Mouse (Mus musculus): ENCODE data around the gene Sgsm2. TPM values are rescaled to one million over a fixed set of nuclear protein-coding genes. Genes with fewer than 3 reads are reported as not detected.

Sgsm2 gene
- total and polyA plus RNA-seq, 2 experiments from 2014 or later: 21.3 to 59.2 TPM

- Histone ChIP-seq H3K27me3 (ENCODE audit: insufficient read depth, low read length) (no peaks in the 10 kb centered on the region), H3K4me1 (ENCODE audit: insufficient read depth, low read length) (no peaks in the 10 kb centered on the region), H3K9me3 (ENCODE audit: low read length) (no peaks in the 10 kb centered on the region), H3K27ac (no peak overlapping the region), H3K9ac (replicated peaks; ENCODE audit: low read length) (0 out of 2 replicates have a peak overlapping the region, but pooled peaks have one; percentile 19), H3K4me2 (ENCODE audit: low read depth, low read length) (no peak overlapping the region), H3K4me3 (ENCODE audit: low read length) (no peak overlapping the region), H3K36me3 (ENCODE audit: insufficient read depth, low read length) (peaks cover 2% of the 10 kb centered on the region; the same call in 1 of the 2 replicates)
- DNase-seq (ENCODE audit: low spot score) (no peak), ATAC-seq (no peak)
- TF ChIP-seq CTCF (IDR thresholded peaks at IDR 0.05; ENCODE audit: low read depth): no peak
- 72% methylated on average over 4 of the region's 4 CpGs for WGBS
These were observed 2.2 kb downstream of the Sgsm2 start for GRCm38 (mm10) chr11:74894619-74895018.

DNA sequence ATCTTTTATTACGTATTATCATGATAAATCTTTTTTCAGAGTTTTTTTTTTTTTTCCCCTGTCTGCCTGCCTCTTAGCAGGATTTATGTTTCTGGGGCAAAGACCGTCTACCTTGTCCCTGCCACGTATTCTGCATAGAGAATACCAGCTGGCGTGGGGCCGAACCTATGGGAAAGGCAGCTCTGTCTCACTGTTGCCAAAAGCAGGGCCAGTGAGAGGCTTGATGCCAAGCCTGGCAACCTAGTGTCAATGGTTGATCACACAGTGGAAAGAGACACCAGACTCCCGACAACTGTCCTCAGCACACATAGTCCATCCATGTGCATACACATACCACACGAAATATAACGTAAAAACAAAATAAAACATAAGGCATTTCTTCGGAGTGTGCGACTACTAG, 13.8 kb downstream of the Sgsm2 start:
- Histone ChIP-seq H3K4me3 (ENCODE audit: low read length) (no peak overlapping the region), H3K9ac (replicated peaks; ENCODE audit: low read length) (no peak overlapping the region), H3K4me2 (ENCODE audit: low read depth, low read length) (no peak overlapping the region), H3K36me3 (ENCODE audit: insufficient read depth, low read length) (no peaks in the 10 kb centered on the region), H3K27ac (no peak overlapping the region), H3K4me1 (ENCODE audit: insufficient read depth, low read length) (peaks cover 7% of the 10 kb centered on the region; the same call in 1 of the 2 replicates), H3K9me3 (ENCODE audit: low read length) (no peaks in the 10 kb centered on the region), H3K27me3 (ENCODE audit: insufficient read depth, low read length) (no peaks in the 10 kb centered on the region)
- DNase-seq (ENCODE audit: low spot score) (peak; percentile 82), ATAC-seq (peak; percentile 45; the same call in 1 of the 2 replicates)
- 69% methylated on average over 10 of the region's 10 CpGs for WGBS
- TF ChIP-seq CTCF (IDR thresholded peaks at IDR 0.05; ENCODE audit: low read depth): no peak

DNA sequence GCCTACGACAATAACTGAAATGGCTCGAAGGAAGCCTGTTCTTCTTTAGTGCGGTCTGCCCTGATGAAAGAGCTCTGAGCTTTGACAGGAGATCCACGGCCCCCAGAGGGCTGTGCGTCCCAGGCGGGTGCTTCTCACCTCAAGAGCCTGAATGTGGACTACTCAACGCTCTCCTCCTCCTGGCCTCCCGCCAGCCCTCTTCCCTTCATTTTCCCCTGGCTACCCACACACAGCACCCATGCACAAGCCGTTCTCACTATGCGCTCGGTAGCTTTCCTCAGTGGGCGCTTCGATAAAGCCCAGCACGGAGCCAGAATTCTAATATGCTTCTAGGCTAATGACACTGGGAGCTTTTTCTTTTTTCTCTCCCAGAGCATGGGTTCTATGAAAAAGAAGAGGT, 14.9 kb downstream of the Sgsm2 start:
- no peak overlapping the region for H3K4me2 ChIP-seq (ENCODE audit: low read depth, low read length)
- H3K27me3 ChIP-seq (ENCODE audit: insufficient read depth, low read length): no peaks in the 10 kb centered on the region
- DNase-seq (ENCODE audit: low spot score) (peak; percentile 29), ATAC-seq (no peak)
- WGBS: 53% methylated on average over 14 of the region's 14 CpGs
- H3K4me3 ChIP-seq (ENCODE audit: low read length): no peak overlapping the region
- no peaks in the 10 kb centered on the region for H3K9me3 ChIP-seq (ENCODE audit: low read length)
- TF ChIP-seq CTCF (IDR thresholded peaks at IDR 0.05; ENCODE audit: low read depth): no peak
- peaks cover 7% of the 10 kb centered on the region for H3K4me1 ChIP-seq (ENCODE audit: insufficient read depth, low read length)
- H3K9ac ChIP-seq (replicated peaks; ENCODE audit: low read length): no peak overlapping the region
- H3K36me3 ChIP-seq (ENCODE audit: insufficient read depth, low read length): no peaks in the 10 kb centered on the region
- peak overlapping the region; percentile 32; the same call in 1 of the 2 replicates for H3K27ac ChIP-seq

- TF ChIP-seq CTCF (IDR thresholded peaks at IDR 0.05; ENCODE audit: low read depth): no peak
- Histone ChIP-seq H3K27me3 (ENCODE audit: insufficient read depth, low read length) (no peaks in the 10 kb centered on the region), H3K4me1 (ENCODE audit: insufficient read depth, low read length) (peaks cover 16% of the 10 kb centered on the region), H3K4me3 (ENCODE audit: low read length) (no peak overlapping the region), H3K27ac (no peak overlapping the region), H3K36me3 (ENCODE audit: insufficient read depth, low read length) (no peaks in the 10 kb centered on the region), H3K9me3 (ENCODE audit: low read length) (no peaks in the 10 kb centered on the region), H3K4me2 (ENCODE audit: low read depth, low read length) (no peak overlapping the region), H3K9ac (replicated peaks; ENCODE audit: low read length) (no peak overlapping the region)
- DNase-seq (ENCODE audit: low spot score) (no peak), ATAC-seq (no peak)
- WGBS: 81% methylated on average over 9 of the region's 9 CpGs
These were observed 15.9 kb downstream of the Sgsm2 start for GRCm38 (mm10) chr11:74880999-74881398.

DNA sequence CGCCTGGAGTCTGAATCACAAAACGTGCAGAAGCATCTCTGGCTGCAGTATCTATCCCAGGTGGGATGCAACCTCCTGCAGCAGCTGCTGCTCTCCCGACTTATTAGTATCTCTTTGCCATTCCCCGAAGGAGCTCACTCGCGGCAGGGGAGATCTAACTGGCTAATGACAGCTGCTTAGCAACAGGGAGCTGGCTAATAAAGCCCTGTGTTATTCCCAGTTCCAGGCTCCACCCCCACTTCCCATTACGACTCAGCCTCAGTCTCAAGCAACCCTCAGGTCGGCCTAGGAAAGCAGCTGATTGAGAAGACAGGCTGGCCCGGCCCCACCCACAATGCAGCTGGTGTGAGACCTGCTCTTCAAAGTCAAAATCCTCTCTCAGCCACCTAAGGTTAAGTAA, 20.1 kb downstream of the Sgsm2 start:
- no peak overlapping the region for H3K9ac ChIP-seq (replicated peaks; ENCODE audit: low read length)
- H3K4me2 ChIP-seq (ENCODE audit: low read depth, low read length): peak overlapping the region; percentile 44
- H3K4me3 ChIP-seq (ENCODE audit: low read length): no peak overlapping the region
- ATAC-seq (peak; percentile 93), DNase-seq (ENCODE audit: low spot score) (peak; percentile 87)
- TF ChIP-seq CTCF (IDR thresholded peaks at IDR 0.05; ENCODE audit: low read depth): no peak
- H3K9me3 ChIP-seq (ENCODE audit: low read length): no peaks in the 10 kb centered on the region
- no peaks in the 10 kb centered on the region for H3K36me3 ChIP-seq (ENCODE audit: insufficient read depth, low read length)
- no peaks in the 10 kb centered on the region for H3K27me3 ChIP-seq (ENCODE audit: insufficient read depth, low read length)
- WGBS: 1% methylated on average over 9 of the region's 9 CpGs
- peaks cover 13% of the 10 kb centered on the region for H3K4me1 ChIP-seq (ENCODE audit: insufficient read depth, low read length)
- peak overlapping the region; percentile 78 for H3K27ac ChIP-seq

- Histone ChIP-seq H3K4me1 (ENCODE audit: insufficient read depth, low read length) (peaks cover 14% of the 10 kb centered on the region), H3K27ac (no peak overlapping the region), H3K27me3 (ENCODE audit: insufficient read depth, low read length) (no peaks in the 10 kb centered on the region), H3K9me3 (ENCODE audit: low read length) (no peaks in the 10 kb centered on the region), H3K4me2 (ENCODE audit: low read depth, low read length) (no peak overlapping the region), H3K4me3 (ENCODE audit: low read length) (no peak overlapping the region), H3K36me3 (ENCODE audit: insufficient read depth, low read length) (no peaks in the 10 kb centered on the region), H3K9ac (replicated peaks; ENCODE audit: low read length) (no peak overlapping the region)
- 55% methylated on average over 3 of the region's 3 CpGs for WGBS
- no peak for DNase-seq (ENCODE audit: low spot score)
- TF ChIP-seq CTCF (IDR thresholded peaks at IDR 0.05; ENCODE audit: low read depth): no peak
- ATAC-seq: no peak
These were observed 22.2 kb downstream of the Sgsm2 start for GRCm38 (mm10) chr11:74874630-74875029.

DNA sequence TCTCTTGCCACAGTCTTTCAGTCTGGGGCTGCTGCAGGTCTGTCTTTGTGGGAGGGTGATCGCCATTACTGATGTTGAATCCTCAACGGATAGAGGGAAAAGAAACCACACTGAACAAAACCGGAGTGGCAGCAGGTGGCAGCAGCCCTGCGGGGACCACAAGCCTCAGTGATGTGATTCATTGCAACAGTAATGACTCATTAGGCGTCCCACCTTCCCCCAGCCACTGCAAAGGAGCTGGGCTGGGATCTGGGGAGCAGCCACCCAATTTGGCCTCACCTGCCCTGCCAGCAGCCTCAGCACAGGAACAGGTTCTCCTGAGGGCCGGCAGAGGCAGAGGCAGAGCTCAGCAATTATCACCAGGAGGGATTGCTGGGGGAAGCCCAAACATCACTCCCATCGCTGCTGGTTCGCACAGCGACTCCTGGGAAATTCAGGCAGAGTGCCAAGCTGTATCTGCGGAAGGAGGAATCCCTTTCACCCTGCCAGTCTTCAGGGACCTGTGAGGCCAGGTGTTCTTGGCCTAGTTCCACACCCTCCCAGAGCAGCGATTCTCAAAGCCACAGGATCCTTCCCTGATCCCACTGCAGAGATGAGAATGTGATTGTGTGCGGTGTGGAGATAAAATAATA, 25.8 kb downstream of the Sgsm2 start:
- 10% methylated on average over 12 of the region's 12 CpGs for WGBS
- no peak overlapping the region for H3K4me3 ChIP-seq (ENCODE audit: low read length)
- H3K9ac ChIP-seq (replicated peaks; ENCODE audit: low read length): no peak overlapping the region
- peaks cover 11% of the 10 kb centered on the region; the same call in 1 of the 2 replicates for H3K36me3 ChIP-seq (ENCODE audit: insufficient read depth, low read length)
- H3K27me3 ChIP-seq (ENCODE audit: insufficient read depth, low read length): no peaks in the 10 kb centered on the region
- DNase-seq (ENCODE audit: low spot score) (peak; percentile 63), ATAC-seq (no peak)
- no peak overlapping the region for H3K4me2 ChIP-seq (ENCODE audit: low read depth, low read length)
- peaks cover 13% of the 10 kb centered on the region for H3K4me1 ChIP-seq (ENCODE audit: insufficient read depth, low read length)
- TF ChIP-seq CTCF (IDR thresholded peaks at IDR 0.05; ENCODE audit: low read depth): peak; percentile 49
- H3K27ac ChIP-seq: peak overlapping the region; percentile 42; the same call in 1 of the 2 replicates
- no peaks in the 10 kb centered on the region for H3K9me3 ChIP-seq (ENCODE audit: low read length)

Measured in hindbrain, postnatal 0 days (tissue).